Mouse (Mus musculus): ENCODE data around the gene Slc7a1.

DNA sequence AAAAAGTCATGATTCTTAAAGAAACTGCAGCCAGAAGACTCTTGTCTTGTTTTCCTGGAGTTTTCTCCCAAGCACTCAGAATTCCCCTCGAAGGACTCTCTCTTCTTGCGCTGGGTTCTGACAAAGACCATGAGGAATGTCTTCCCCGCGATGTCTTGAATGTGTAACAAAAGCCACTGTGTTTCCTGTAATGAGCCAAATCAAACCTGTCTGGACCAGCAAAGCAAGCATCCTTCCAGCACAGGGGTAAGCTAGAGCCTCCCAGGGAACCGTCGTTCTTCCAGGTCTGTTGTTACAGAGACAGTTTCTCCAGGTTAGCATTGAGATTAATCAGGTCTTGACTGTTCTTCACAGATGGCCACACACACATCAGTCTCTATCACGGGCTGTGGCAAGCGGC is 121.5 kb downstream of the Slc7a1 start:
- TF ChIP-seq POLR2A (IDR thresholded peaks at IDR 0.05; ENCODE audit: borderline replicate concordance, extremely low read depth, low read depth, low read length) (no peak), CTCF (IDR thresholded peaks at IDR 0.05; ENCODE audit: insufficient read depth, low read length) (no peak)

Data from lung, adult 2 months (tissue).